Mouse (Mus musculus) MEL (cell line): Measurements from ENCODE around the gene Mllt11. TPM values are rescaled to one million over a fixed set of nuclear protein-coding genes. Genes with fewer than 3 reads are reported as not detected.

Experiments
- DNase-seq: peaks from one replicate; pipeline ENCODE4 v3.0.0; 2011; ENCODE audit warnings: low read depth, low spot score
- H3K27ac ChIP-seq: 2 replicates; pipeline ENCODE4 v1.5.1; 2012; ENCODE audit warnings: low read depth, mild to moderate bottlenecking, control low read depth, low read length, moderate library complexity; ENCODE audit not compliant: control insufficient read depth
- H3K27me3 ChIP-seq, 2 experiments: fragments of 150-350 bp in 1 of 2; sonication (generic) in 1 of 2; 2 replicates each; pipeline ENCODE4 v1.6.1; 2012; ENCODE audit warnings: low read length in 2 of 2, mild to moderate bottlenecking in 2 of 2, improper control_type of control experiment in 1 of 2, moderate library complexity in 1 of 2; ENCODE audit not compliant: insufficient read depth in 2 of 2, control insufficient read depth in 1 of 2
- H3K36me3 ChIP-seq, 2 experiments: 2 replicates each; pipeline ENCODE4 v1.6.1; 2012 to 2014; ENCODE audit warnings: low read length in 2 of 2, improper control_type of control experiment in 1 of 2, inconsistent platforms in 1 of 2, mild to moderate bottlenecking in 1 of 2; ENCODE audit not compliant: insufficient read depth in 2 of 2, control insufficient read depth in 1 of 2
- H3K4me1 ChIP-seq, 2 experiments: fragments of 150-350 bp in 1 of 2; sonication (generic) in 1 of 2; 2 replicates each; pipeline ENCODE4 v1.6.1; 2012; ENCODE audit warnings: low read length in 2 of 2, improper control_type of control experiment in 1 of 2, mild to moderate bottlenecking in 1 of 2; ENCODE audit not compliant: insufficient read depth in 2 of 2, control insufficient read depth in 1 of 2
- H3K4me3 ChIP-seq, 2 experiments: fragments of 150-350 bp in 1 of 2; sonication (generic) in 1 of 2; 2 replicates each; pipeline ENCODE4 v1.5.1; 2012; ENCODE audit warnings: low read depth in 2 of 2, low read length in 2 of 2, mild to moderate bottlenecking in 2 of 2, moderate library complexity in 2 of 2, control low read depth in 1 of 2, improper control_type of control experiment in 1 of 2; ENCODE audit not compliant: control insufficient read depth in 1 of 2, insufficient read depth in 1 of 2
- H3K79me2 ChIP-seq: 2 replicates; pipeline ENCODE4 v1.6.1; 2012; ENCODE audit warnings: mild to moderate bottlenecking, low read length, moderate library complexity; ENCODE audit not compliant: control insufficient read depth, poor library complexity, insufficient read depth
- H3K9ac ChIP-seq: 2 replicates; pipeline ENCODE4 v1.6.1; 2012; ENCODE audit warnings: low read depth, mild to moderate bottlenecking, control low read depth, low read length, moderate library complexity; ENCODE audit not compliant: control insufficient read depth, poor library complexity, severe bottlenecking
- H3K9me3 ChIP-seq: fragments of 150-350 bp; sonication (generic); replicated peaks from 2 replicates; pipeline ENCODE4 v1.6.1; 2012; ENCODE audit warnings: mild to moderate bottlenecking, low read length, improper control_type of control experiment, moderate library complexity; ENCODE audit not compliant: insufficient read depth
- CHD1 ChIP-seq: IDR thresholded peaks from 2 replicates; pipeline ENCODE4 v1.6.1; 2012; ENCODE audit warnings: low read depth, mild to moderate bottlenecking, inconsistent platforms, low read length, improper control_type of control experiment
- CHD2 ChIP-seq: IDR thresholded peaks from 2 replicates; pipeline ENCODE4 v1.6.1; 2011; ENCODE audit warnings: low read length, improper control_type of control experiment
- CTCF ChIP-seq, 3 experiments: IDR thresholded peaks in 2 of 3; conservative IDR thresholded peaks in 1 of 3; 2 replicates each; pipeline ENCODE4 v1.5.1; 2011 to 2012; ENCODE audit warnings: low read length in 3 of 3, low read depth in 2 of 3, mild to moderate bottlenecking in 2 of 3, improper control_type of control experiment in 1 of 3, inconsistent platforms in 1 of 3, mixed read lengths in 1 of 3, moderate library complexity in 1 of 3; ENCODE audit not compliant: control insufficient read depth in 1 of 3, insufficient read depth in 1 of 3, poor library complexity in 1 of 3, severe bottlenecking in 1 of 3
- ELF1 ChIP-seq: IDR thresholded peaks from 2 replicates; pipeline ENCODE4 v1.6.1; 2014; ENCODE audit warnings: low read depth, mild to moderate bottlenecking, inconsistent platforms, low read length, improper control_type of control experiment, moderate library complexity
- EP300 ChIP-seq, 2 experiments: IDR thresholded peaks; 2 replicates each; pipeline ENCODE4 v1.6.1; 2011; ENCODE audit warnings: improper control_type of control experiment in 2 of 2, low read length in 2 of 2, low read depth in 1 of 2, mild to moderate bottlenecking in 1 of 2
- ETS1 ChIP-seq: IDR thresholded peaks from 2 replicates; pipeline ENCODE4 v1.6.1; 2012; ENCODE audit warnings: low read depth, mild to moderate bottlenecking, inconsistent platforms, low read length, improper control_type of control experiment, moderate library complexity
- GATA1 ChIP-seq: IDR thresholded peaks from 2 replicates; pipeline ENCODE4 v1.6.1; 2011; ENCODE audit warnings: low read depth, low read length, improper control_type of control experiment
- HCFC1 ChIP-seq: IDR thresholded peaks from 2 replicates; pipeline ENCODE4 v1.6.1; 2012; ENCODE audit warnings: low read depth, mild to moderate bottlenecking, inconsistent platforms, low read length, improper control_type of control experiment, moderate library complexity
- JUND ChIP-seq: IDR thresholded peaks from 2 replicates; pipeline ENCODE4 v1.6.1; 2011; ENCODE audit warnings: low read depth, mild to moderate bottlenecking, improper control_type of control experiment, low read length
- KAT2A ChIP-seq: conservative IDR thresholded peaks from 2 replicates; pipeline ENCODE4 v1.6.1; 2012; ENCODE audit warnings: low read depth, low read length, improper control_type of control experiment, inconsistent platforms
- MAFK ChIP-seq: IDR thresholded peaks from 2 replicates; pipeline ENCODE4 v1.6.1; 2011; ENCODE audit warnings: low read depth, mild to moderate bottlenecking, low read length, improper control_type of control experiment, borderline replicate concordance
- MAX ChIP-seq: IDR thresholded peaks from 2 replicates; pipeline ENCODE4 v1.6.1; 2011; ENCODE audit warnings: low read length, improper control_type of control experiment
- MYC ChIP-seq: IDR thresholded peaks from 2 replicates; pipeline ENCODE4 v1.6.1; 2011; ENCODE audit warnings: low read depth, mild to moderate bottlenecking, low read length, improper control_type of control experiment, moderate library complexity
- NRF1 ChIP-seq: IDR thresholded peaks from 2 replicates; pipeline ENCODE4 v1.6.1; 2014; ENCODE audit warnings: low read depth, mild to moderate bottlenecking, inconsistent platforms, low read length, improper control_type of control experiment, moderate library complexity; ENCODE audit not compliant: poor library complexity, insufficient read depth, severe bottlenecking
- POLR2AphosphoS2 ChIP-seq: IDR thresholded peaks from 2 replicates; pipeline ENCODE4 v1.6.1; 2011; ENCODE audit warnings: low read length, improper control_type of control experiment
- POLR2AphosphoS5 ChIP-seq: IDR thresholded peaks from 2 replicates; pipeline ENCODE4 v1.6.1; 2012; ENCODE audit warnings: low read depth, borderline replicate concordance, mild to moderate bottlenecking, inconsistent platforms, low read length, moderate library complexity, mixed read lengths
- RAD21 ChIP-seq: IDR thresholded peaks from 2 replicates; pipeline ENCODE4 v1.6.1; 2011; ENCODE audit warnings: mild to moderate bottlenecking, low read depth, low read length, improper control_type of control experiment
- RCOR1 ChIP-seq: IDR thresholded peaks from 2 replicates; pipeline ENCODE4 v1.6.1; 2012; ENCODE audit warnings: low read depth, mild to moderate bottlenecking, inconsistent platforms, low read length, improper control_type of control experiment
- TAL1 ChIP-seq: IDR thresholded peaks from 2 replicates; pipeline ENCODE4 v1.6.1; 2012; ENCODE audit warnings: mild to moderate bottlenecking, inconsistent platforms, low read length, moderate library complexity, mixed read lengths
- USF1 ChIP-seq: IDR thresholded peaks from 2 replicates; pipeline ENCODE4 v1.6.1; 2014; ENCODE audit warnings: low read depth, mild to moderate bottlenecking, inconsistent platforms, low read length, improper control_type of control experiment, moderate library complexity
- polyA plus RNA-seq, 2 experiments: library from polyadenylated mRNA; stranded (reverse) in 1 of 2; unstranded in 1 of 2; fragments of >175 nt in 1 of 2; fragments of >200 nt in 1 of 2; gene quantifications; 2 replicates each; pipeline versions ENCODE4 v1.2.1 to v1.2.4; 2012; ENCODE audit warnings: low replicate concordance in 2 of 2, low read depth in 1 of 2; ENCODE audit not compliant: insufficient read length in 2 of 2, insufficient read depth in 1 of 2, missing spikeins in 1 of 2
- total RNA-seq: library from RNA; depleted of rRNA; stranded (reverse); fragments of 300-350 nt; gene quantifications from 2 replicates; pipeline ENCODE4 v1.2.3, GENCODE M21; 2012

Gene Mllt11
- total and polyA plus RNA-seq, 3 experiments = 7.3 to 24.6 TPM; not detected in 1

DNA sequence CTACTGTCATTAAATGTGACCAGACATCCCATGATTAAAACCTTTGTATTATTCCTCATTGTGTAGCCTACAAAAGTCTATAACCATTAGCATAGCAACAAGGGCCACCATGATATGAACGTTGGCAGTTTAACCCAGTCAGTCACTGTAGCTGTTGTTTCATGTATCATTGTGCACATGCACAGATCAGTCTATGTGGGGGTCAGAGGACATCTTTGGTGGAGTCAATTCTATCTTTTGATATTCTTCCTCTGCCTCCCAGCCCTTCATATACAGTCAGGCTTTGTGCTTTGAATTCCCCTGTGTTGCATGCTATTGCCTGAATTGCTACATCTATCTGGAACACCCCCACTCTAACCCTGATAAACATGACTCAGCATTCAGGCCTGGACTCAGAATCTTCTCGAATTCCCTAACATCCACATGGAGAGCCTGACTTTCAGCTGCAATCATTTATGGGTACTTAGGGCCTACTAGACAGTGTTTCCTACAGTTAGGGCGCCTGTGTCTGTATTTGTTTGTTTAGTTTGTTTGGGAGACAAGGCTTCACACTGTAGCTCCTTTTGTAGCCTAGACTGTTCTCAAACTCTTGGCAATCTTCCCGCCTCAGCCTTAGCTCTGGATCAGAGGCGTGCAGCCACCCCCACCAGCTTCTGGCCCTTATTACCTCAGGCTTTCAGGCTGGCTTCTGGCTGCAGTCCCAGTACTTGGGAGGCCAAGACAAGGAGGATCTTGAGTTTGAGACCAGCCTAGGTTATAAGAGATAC is 14.7 kb upstream of the Mllt11 start (continued):
- TF ChIP-seq CHD1 (no peak), TAL1 (peak; percentile 54), JUND (peak; percentile 77), EP300 (IDR thresholded peaks at IDR 0.05; ENCODE audit: low read depth in 1 of 2, low read length in 2 of 2) (peak; percentile 73 to 75; a peak in 2 of 4 replicates)
- TF ChIP-seq, all 39 proteins: peak for 23

DNA sequence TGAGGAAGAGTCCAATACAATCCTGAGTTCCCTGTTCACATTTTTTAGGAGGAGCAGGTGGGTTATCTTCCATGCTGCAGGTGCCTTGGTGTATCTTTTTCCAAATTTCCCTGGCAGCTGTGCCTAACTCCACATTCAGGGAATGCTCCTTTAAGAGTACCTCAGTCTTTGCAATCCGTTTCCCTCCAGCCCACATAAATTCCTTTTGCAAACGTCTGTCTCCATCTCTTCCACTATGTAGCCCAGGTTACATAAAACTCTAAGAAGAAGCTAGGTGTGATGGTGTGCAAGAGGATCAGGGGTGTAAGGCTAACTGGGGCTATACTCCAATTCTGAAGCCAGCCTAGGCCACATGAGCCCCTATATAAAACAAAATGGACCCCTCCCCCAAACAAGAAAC is 11.1 kb upstream of the Mllt11 start:
- TF ChIP-seq MYC (no peak), ELF1 (no peak), JUND (no peak)
- TF ChIP-seq, all 39 proteins: peak for 0
- no peaks in the 10 kb centered on the region for H3K9me3 ChIP-seq
- H3K79me2 ChIP-seq = no peaks in the 10 kb centered on the region
- no peaks in the 10 kb centered on the region for H3K27me3 ChIP-seq
- no peak for DNase-seq
- no peak overlapping the region for H3K4me3 ChIP-seq
- no peak overlapping the region for H3K27ac ChIP-seq
- no peak overlapping the region for H3K9ac ChIP-seq
- H3K4me1 ChIP-seq = peaks cover 21 to 24% of the 10 kb centered on the region in 2 experiments
- peaks cover 0 to 19% of the 10 kb centered on the region in 2 experiments; a peak in 2 of 4 replicates for H3K36me3 ChIP-seq

DNA sequence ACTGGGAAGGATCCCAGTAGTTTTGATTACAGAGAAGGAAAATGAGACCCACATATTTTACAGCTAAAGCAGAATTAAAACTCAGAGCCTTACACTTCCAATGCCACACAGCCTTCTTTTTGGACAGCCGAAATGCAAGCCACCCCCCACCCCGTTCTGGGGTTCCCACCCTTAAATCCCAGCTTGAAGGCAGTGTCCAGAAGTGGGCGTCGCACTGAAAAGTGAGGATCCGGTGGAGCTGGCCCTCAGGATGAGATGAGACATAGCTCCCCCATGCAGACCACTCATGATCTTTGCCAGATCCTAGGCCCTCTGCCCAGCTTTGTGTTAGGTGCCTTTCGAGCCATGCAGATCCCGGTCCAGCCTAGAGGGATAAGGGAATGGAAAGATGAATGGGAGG is 9.5 kb upstream of the Mllt11 start, which contains the start of gene Gm128:
TSS of gene Gm128 (minus strand) at position 101 of the 400 bp plus-strand sequence.
- Histone ChIP-seq H3K36me3 (peaks cover 9 to 10% of the 10 kb centered on the region in 2 experiments), H3K4me1 (peaks cover 12 to 14% of the 10 kb centered on the region in 2 experiments)

More for the DNA sequence above, 9.5 kb upstream of the Mllt11 start, which contains the start of gene Gm128:
- Histone ChIP-seq H3K27me3 (no peaks in the 10 kb centered on the region), H3K27ac (no peak within 1 kb of the TSS), H3K9me3 (no peaks in the 10 kb centered on the region), H3K79me2 (no peaks in the 10 kb centered on the region), H3K9ac (no peak within 1 kb of the TSS), H3K4me3 (no peak within 1 kb of the TSS)
- TF ChIP-seq CTCF (IDR thresholded peaks at IDR 0.05 in 2 of 3, conservative IDR thresholded peaks at IDR 0.05 in 1 of 3; ENCODE audit: control insufficient read depth in 1 of 3, insufficient read depth in 1 of 3, low read depth in 2 of 3, low read length in 3 of 3, poor library complexity in 1 of 3, severe bottlenecking in 1 of 3) (no peak), HCFC1 (no peak), RAD21 (no peak), NRF1 (no peak), CHD1 (no peak), TAL1 (no peak), POLR2AphosphoS5 (no peak), CHD2 (no peak), RCOR1 (no peak), USF1 (no peak), KAT2A (no peak), MAFK (no peak), GATA1 (no peak), MYC (no peak), POLR2AphosphoS2 (no peak), ETS1 (no peak), MAX (no peak)
- no peak for DNase-seq
